Comparison of ENCODE assay signal across 20 mouse cellular contexts in the genomic region with DNA sequence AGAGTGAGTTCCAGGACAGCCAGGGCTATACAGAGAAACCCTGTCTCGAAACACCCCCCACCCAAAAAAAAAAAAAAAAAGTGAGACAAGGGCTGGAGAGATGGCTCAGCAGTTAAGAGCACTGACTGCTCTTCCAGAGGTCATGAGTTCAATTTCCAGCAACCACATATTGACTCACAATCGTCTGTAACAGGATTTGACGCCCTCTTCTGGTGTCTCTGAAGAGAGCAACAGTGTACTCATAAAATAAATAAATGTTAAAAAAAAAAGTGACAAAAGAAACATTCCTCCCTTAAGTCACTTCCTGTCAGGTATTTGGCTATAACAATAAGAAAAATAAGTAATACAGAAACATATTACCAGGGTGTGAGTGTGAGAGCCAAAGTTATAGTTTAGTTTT. TPM values are rescaled to one million over a fixed set of nuclear protein-coding genes. Genes with fewer than 3 reads are reported as not detected.
DNase-seq lines count a peak whose midpoint lies in the region; ATAC-seq and TF ChIP-seq lines count a peak whose summit lies in the region.
"Had no signal": no experiment of that assay in that cellular context is flagged by ENCODE, and none has a peak within 500 bp of the region (broad histone marks: within the 10 kb centered on the region; RNA-seq: fewer than 3 reads in every experiment).

No protein-coding gene starts in this region.

- H3K4me3 ChIP-seq in kidney, adult 2 months (ENCODE audit: insufficient read depth, low read depth, low read length): no peak overlapping the region
- no peak overlapping the region for H3K4me3 ChIP-seq in embryonic facial prominence, embryonic 10.5 days
- H3K4me3 ChIP-seq: heart, embryonic 15.5 days; midbrain, embryonic 13.5 days; neural tube, embryonic 13.5 days; stomach, embryonic 15.5 days had no signal

- TF ChIP-seq CTCF in kidney, adult 2 months (conservative IDR thresholded peaks at IDR 0.05; ENCODE audit: insufficient read depth, insufficient read length, low read depth, low read length): no peak
- peak; percentile 31 for TF ChIP-seq CTCF in Patski (IDR thresholded peaks at IDR 0.05)

- 52% methylated on average over 3 of the region's 3 CpGs for WGBS in kidney, adult 2 months
- 75% methylated on average over 3 of the region's 3 CpGs for WGBS in embryonic facial prominence, embryonic 10.5 days

- no peak for TF ChIP-seq POLR2A in kidney, adult 2 months (IDR thresholded peaks at IDR 0.05; ENCODE audit: low read depth, low read length)

- no peaks in the 10 kb centered on the region for H3K9me3 ChIP-seq in embryonic facial prominence, embryonic 10.5 days
- H3K9me3 ChIP-seq: heart, embryonic 15.5 days; midbrain, embryonic 13.5 days; neural tube, embryonic 13.5 days; stomach, embryonic 15.5 days had no signal

- POLR2A ChIA-PET in Patski (lab: Charles Lee): no interaction called here

- no peaks in the 10 kb centered on the region for H3K4me1 ChIP-seq in kidney, adult 2 months (ENCODE audit: control insufficient read depth, insufficient read depth, low read length)
- H3K4me1 ChIP-seq in embryonic facial prominence, embryonic 10.5 days: peaks cover 6% of the 10 kb centered on the region
- H3K4me1 ChIP-seq: heart, embryonic 15.5 days; stomach, embryonic 15.5 days had no signal

- no peak overlapping the region for H3K27ac ChIP-seq in kidney, adult 2 months (ENCODE audit: insufficient read depth, low read depth, low read length)
- H3K27ac ChIP-seq in embryonic facial prominence, embryonic 10.5 days (replicated peaks): no peak overlapping the region
- H3K27ac ChIP-seq: heart, embryonic 15.5 days; midbrain, embryonic 13.5 days; neural tube, embryonic 13.5 days; stomach, embryonic 15.5 days had no signal

- in situ Hi-C loops in Patski (cut with MboI; ENCODE audit: low pct_unique_long_range_greater_than_20kb): no loop called here

- no peak for ATAC-seq in Patski
- ATAC-seq: hindbrain, embryonic 16.5 days; midbrain, embryonic 13.5 days had no signal

- no peaks in the 10 kb centered on the region for H3K36me3 ChIP-seq in kidney, adult 2 months (ENCODE audit: control insufficient read depth, insufficient read depth, low read length)
- H3K36me3 ChIP-seq in embryonic facial prominence, embryonic 10.5 days (replicated peaks): no peaks in the 10 kb centered on the region
- H3K36me3 ChIP-seq: heart, embryonic 15.5 days; midbrain, embryonic 13.5 days; neural tube, embryonic 13.5 days; stomach, embryonic 15.5 days had no signal

- DNase-seq in kidney, adult 2 months: peak; percentile 15
- no peak for DNase-seq in kidney, adult 18-20 months
- peak; percentile 6 for DNase-seq in thymus, postnatal 0 days (ENCODE audit: low spot score)
- DNase-seq in thymus, postnatal 25 days: no peak
- DNase-seq in Patski (ENCODE audit: low read depth, low spot score): no peak
- DNase-seq in embryonic facial prominence, embryonic 10.5 days (ENCODE audit: low spot score): no peak
- DNase-seq in frontal cortex, postnatal 14 days (ENCODE audit: low spot score in 2 of 2): no peak
- DNase-seq: cerebellum, adult 2 months; cerebellum, postnatal 36 days; heart, adult 18-20 months; kidney, adult 9 months; kidney, postnatal 4 days; lung, postnatal 14 days; right cerebral cortex, postnatal 14 days; thymus, adult 2 months had no signal

- no peaks in the 10 kb centered on the region for H3K27me3 ChIP-seq in kidney, adult 2 months (replicated peaks; ENCODE audit: control insufficient read depth, insufficient read depth, low read length)
- no peaks in the 10 kb centered on the region for H3K27me3 ChIP-seq in Patski
- no peaks in the 10 kb centered on the region for H3K27me3 ChIP-seq in embryonic facial prominence, embryonic 10.5 days (replicated peaks; ENCODE audit: low read depth, poor library complexity, severe bottlenecking)
- H3K27me3 ChIP-seq: heart, embryonic 15.5 days; midbrain, embryonic 13.5 days; neural tube, embryonic 13.5 days; stomach, embryonic 15.5 days had no signal

- CTCF ChIA-PET in Patski (lab: Charles Lee): no interaction called here

RNA-seq across cellular contexts. Expression of a gene that starts 41.0 kb away (rescaled TPM):
- polyA plus RNA-seq in kidney, adult 2 months (2012; rRNA removed): 100 and 120 TPM in 2 replicates
- 212 and 231 TPM in 2 replicates for polyA plus RNA-seq in thymus, postnatal 0 days (2015; fragmentation: Nextera tagmentation; extraction: Ambion mirVana)
- 269 TPM for polyA plus RNA-seq in Patski (2021)
- polyA plus RNA-seq in embryonic facial prominence, embryonic 10.5 days (2016; fragmentation: Nextera tagmentation; extraction: Ambion mirVana): 533 and 550 TPM in 2 replicates

Comparison
In these comparisons a context has a peak if more than half of its experiments do, and no peak if none do; other contexts are left out.
1. DNase-seq: peak in kidney, adult 2 months (single experiment) and thymus, postnatal 0 days (single experiment); none in kidney, adult 18-20 months (single experiment), thymus, postnatal 25 days (single experiment), Patski (single experiment), embryonic facial prominence, embryonic 10.5 days (single experiment) and frontal cortex, postnatal 14 days (0 of 2).